Mouse (Mus musculus): Measurements from ENCODE around the gene Adam12.

DNA sequence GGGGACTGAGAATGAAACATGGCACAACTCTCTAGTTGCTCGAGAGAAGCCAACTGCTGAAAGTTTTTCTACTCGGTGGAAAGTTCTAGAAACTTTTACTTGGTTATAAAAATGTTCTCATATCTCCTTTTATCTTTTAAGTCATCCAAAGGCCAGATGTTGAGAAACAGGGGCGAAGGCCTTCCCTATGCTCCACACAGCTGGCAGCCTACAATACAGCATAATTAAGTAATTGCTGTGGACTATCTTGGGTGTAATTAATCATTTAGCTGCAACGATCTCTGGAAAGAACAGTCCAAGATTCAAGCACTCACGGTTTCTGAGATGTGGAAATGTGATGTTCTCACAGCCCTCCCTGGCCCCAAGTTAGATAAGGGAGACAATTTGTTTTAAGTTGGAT lies 243.6 kb downstream of the Adam12 start:
- TF ChIP-seq CTCF (conservative IDR thresholded peaks at IDR 0.05; ENCODE audit: insufficient read depth, insufficient read length, low read depth, low read length), result no peak
- no peak for TF ChIP-seq POLR2A (IDR thresholded peaks at IDR 0.05; ENCODE audit: low read depth, low read length)
